Mouse (Mus musculus) ES-Bruce4 (cell line): Measurements from ENCODE around the gene Dcaf10.

Source experiments
- CTCF ChIP-seq: IDR thresholded peaks from one replicate; pipeline ENCODE4 v1.8.1; 2011; ENCODE audit warnings: low read depth, low read length
- EP300 ChIP-seq: IDR thresholded peaks from 2 replicates; pipeline ENCODE4 v1.6.1; 2011; ENCODE audit warnings: low read depth, low read length; ENCODE audit not compliant: insufficient read depth

DNA sequence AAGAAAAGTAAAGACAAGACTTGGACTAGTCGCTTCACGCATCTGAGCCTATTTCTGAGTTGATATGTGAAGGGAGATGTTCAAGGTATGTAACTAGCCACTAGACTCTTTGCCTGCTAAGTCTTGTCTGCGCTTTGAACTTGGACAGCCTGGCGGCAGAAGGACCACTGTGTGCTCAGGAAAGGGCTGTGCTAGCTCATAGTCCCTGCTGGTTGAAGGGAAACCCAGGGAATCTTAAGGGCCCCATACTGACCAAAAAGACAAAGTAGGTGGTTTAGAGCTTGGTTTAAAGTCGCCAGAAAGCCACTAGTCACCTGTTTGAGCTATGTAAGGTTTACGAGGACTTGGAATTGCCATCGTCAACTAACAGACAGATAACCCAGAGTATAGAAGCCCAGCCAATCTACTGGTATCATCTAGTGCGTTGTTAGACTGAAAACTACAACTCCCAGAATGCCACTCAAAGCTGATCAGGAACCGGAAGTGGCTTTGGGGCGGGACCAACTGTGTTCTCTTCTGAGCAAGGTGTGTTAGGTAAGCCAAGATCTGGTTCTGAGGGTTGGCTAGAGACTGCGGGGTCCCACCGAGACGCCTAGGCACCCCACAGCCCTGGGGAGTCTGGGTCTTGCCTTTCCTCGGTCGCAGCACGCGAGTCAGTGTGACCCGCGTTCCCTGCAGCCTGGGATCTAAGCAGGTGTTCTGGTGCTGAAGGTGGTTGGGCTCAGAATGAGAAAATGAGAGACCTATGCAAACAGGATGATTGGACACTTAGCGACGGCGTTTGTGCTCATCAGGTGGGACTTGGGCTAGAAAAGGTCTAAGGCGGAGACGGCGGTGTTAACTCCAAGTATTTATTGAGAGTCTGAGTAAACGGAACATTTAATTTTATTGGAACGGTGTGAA, 45.0 kb upstream of the Dcaf10 start, which contains the start of gene Trmt10b:
- TF ChIP-seq CTCF (no peak), EP300 (no peak)
